24 mouse cellular contexts compared by ENCODE assay signal in genomic region chr10:90357169-90357907, GRCm38 (mm10).
DNase-seq lines count a peak whose midpoint lies in the region; ATAC-seq and TF ChIP-seq lines count a peak whose summit lies in the region.
"Had no signal": no experiment of that assay in that cellular context is flagged by ENCODE, and none has a peak within 500 bp of the region (broad histone marks: within the 10 kb centered on the region; RNA-seq: fewer than 3 reads in every experiment).

No protein-coding gene starts in this region.

- no peaks in the 10 kb centered on the region for H3K9me3 ChIP-seq in hindbrain, embryonic 13.5 days
- H3K9me3 ChIP-seq in hindbrain, embryonic 14.5 days (ENCODE audit: control insufficient read depth, low read length): no peaks in the 10 kb centered on the region
- no peaks in the 10 kb centered on the region for H3K9me3 ChIP-seq in intestine, embryonic 15.5 days
- no peaks in the 10 kb centered on the region for H3K9me3 ChIP-seq in intestine, postnatal 0 days (ENCODE audit: control insufficient read depth)
- no peaks in the 10 kb centered on the region for H3K9me3 ChIP-seq in midbrain, embryonic 11.5 days (ENCODE audit: control insufficient read depth, low read length)
- no peaks in the 10 kb centered on the region for H3K9me3 ChIP-seq in forebrain, embryonic 12.5 days
- H3K9me3 ChIP-seq: embryonic facial prominence, embryonic 10.5 days; embryonic facial prominence, embryonic 12.5 days had no signal

- WGBS in hindbrain, embryonic 13.5 days: 68% methylated on average over 1 of the region's 1 CpGs
- 64% methylated on average over 1 of the region's 1 CpGs for WGBS in hindbrain, embryonic 14.5 days
- 69% methylated on average over 1 of the region's 1 CpGs for WGBS in intestine, embryonic 15.5 days
- 48% methylated on average over 1 of the region's 1 CpGs for WGBS in intestine, postnatal 0 days
- 13% methylated on average over 1 of the region's 1 CpGs for WGBS in small intestine, adult 2 months
- WGBS in midbrain, embryonic 11.5 days: 76% methylated on average over 1 of the region's 1 CpGs
- 76% methylated on average over 1 of the region's 1 CpGs for WGBS in forebrain, embryonic 12.5 days

- H3K4me2 ChIP-seq in hindbrain, embryonic 13.5 days: no peak overlapping the region
- no peak overlapping the region for H3K4me2 ChIP-seq in hindbrain, embryonic 14.5 days (replicated peaks)
- no peak overlapping the region for H3K4me2 ChIP-seq in intestine, embryonic 15.5 days (replicated peaks)
- no peak overlapping the region for H3K4me2 ChIP-seq in intestine, postnatal 0 days (replicated peaks; ENCODE audit: low read depth)
- H3K4me2 ChIP-seq in midbrain, embryonic 11.5 days: no peak overlapping the region
- H3K4me2 ChIP-seq in forebrain, embryonic 12.5 days: no peak overlapping the region
- H3K4me2 ChIP-seq: embryonic facial prominence, embryonic 12.5 days had no signal

- no peak for ATAC-seq in hindbrain, embryonic 13.5 days (ENCODE audit: low FRiP score)
- ATAC-seq in hindbrain, embryonic 14.5 days (ENCODE audit: low FRiP score): no peak
- peak; percentile 59; the same call in 1 of the 2 replicates for ATAC-seq in intestine, embryonic 15.5 days
- ATAC-seq in intestine, postnatal 0 days: peak; percentile 51; the same call in 1 of the 2 replicates
- no peak for ATAC-seq in midbrain, embryonic 11.5 days (ENCODE audit: low FRiP score)
- no peak for ATAC-seq in forebrain, embryonic 12.5 days (ENCODE audit: low FRiP score)
- ATAC-seq: activated CD4-positive, CD25-positive, alpha-beta regulatory T cell, adult 4 months; CD4-positive, CD25-positive, alpha-beta regulatory T cell, adult 4 months; forebrain, embryonic 14.5 days; Patski had no signal

- H3K4me1 ChIP-seq in hindbrain, embryonic 13.5 days (replicated peaks): peaks cover 6% of the 10 kb centered on the region; the same call in 1 of the 2 replicates
- 0 out of 2 replicates have a peak, but pooled peaks cover 5% of the 10 kb centered on the region for H3K4me1 ChIP-seq in hindbrain, embryonic 14.5 days (replicated peaks; ENCODE audit: control insufficient read depth, insufficient read depth, low read length)
- no peaks in the 10 kb centered on the region for H3K4me1 ChIP-seq in intestine, embryonic 15.5 days (replicated peaks)
- H3K4me1 ChIP-seq in intestine, postnatal 0 days (replicated peaks; ENCODE audit: control insufficient read depth, insufficient read depth, low read length): no peaks in the 10 kb centered on the region
- H3K4me1 ChIP-seq in small intestine, adult 2 months (ENCODE audit: control insufficient read depth, insufficient read depth, insufficient read length, low read length): peaks cover 3% of the 10 kb centered on the region; the same call in 1 of the 2 replicates
- no peaks in the 10 kb centered on the region for H3K4me1 ChIP-seq in midbrain, embryonic 11.5 days (ENCODE audit: control insufficient read depth, insufficient read depth, low read length)
- no peaks in the 10 kb centered on the region for H3K4me1 ChIP-seq in forebrain, embryonic 12.5 days
- H3K4me1 ChIP-seq: embryonic facial prominence, embryonic 10.5 days; embryonic facial prominence, embryonic 12.5 days had no signal

- H3K27me3 ChIP-seq in hindbrain, embryonic 13.5 days: no peaks in the 10 kb centered on the region
- H3K27me3 ChIP-seq in hindbrain, embryonic 14.5 days (ENCODE audit: control insufficient read depth, insufficient read depth, low read length): no peaks in the 10 kb centered on the region
- no peaks in the 10 kb centered on the region for H3K27me3 ChIP-seq in intestine, embryonic 15.5 days (replicated peaks)
- no peaks in the 10 kb centered on the region for H3K27me3 ChIP-seq in intestine, postnatal 0 days (replicated peaks; ENCODE audit: control insufficient read depth, insufficient read depth, low read length)
- H3K27me3 ChIP-seq in small intestine, adult 2 months (ENCODE audit: control insufficient read depth, insufficient read depth, low read length): no peaks in the 10 kb centered on the region
- no peaks in the 10 kb centered on the region for H3K27me3 ChIP-seq in midbrain, embryonic 11.5 days (ENCODE audit: control insufficient read depth, insufficient read depth, low read length)
- no peaks in the 10 kb centered on the region for H3K27me3 ChIP-seq in forebrain, embryonic 12.5 days
- H3K27me3 ChIP-seq: CH12.LX; embryonic facial prominence, embryonic 12.5 days; Patski had no signal

- DNase-seq in hindbrain, embryonic 14.5 days (ENCODE audit: low spot score): no peak
- no peak for DNase-seq in midbrain, embryonic 11.5 days (ENCODE audit: low spot score, missing footprints)
- DNase-seq: adrenal gland, adult 8-10 months; adrenal gland, postnatal 14 days; adrenal gland, postnatal 36 days; B cell, adult 2 months; cerebellum, adult 11-12 months; cerebellum, adult 2 months; cerebellum, adult 9-10 months; cerebellum, postnatal 10 days; cerebellum, postnatal 25 days had no signal

- H3K9ac ChIP-seq in hindbrain, embryonic 13.5 days: no peak overlapping the region
- no peak overlapping the region for H3K9ac ChIP-seq in hindbrain, embryonic 14.5 days
- H3K9ac ChIP-seq in intestine, embryonic 15.5 days: no peak overlapping the region
- no peak overlapping the region for H3K9ac ChIP-seq in intestine, postnatal 0 days (ENCODE audit: low read depth, low read length)
- H3K9ac ChIP-seq in midbrain, embryonic 11.5 days (ENCODE audit: low read length): no peak overlapping the region
- no peak overlapping the region for H3K9ac ChIP-seq in forebrain, embryonic 12.5 days
- H3K9ac ChIP-seq: embryonic facial prominence, embryonic 12.5 days had no signal

- H3K27ac ChIP-seq in hindbrain, embryonic 13.5 days: peak overlapping the region; percentile 35; the same call in 1 of the 2 replicates
- H3K27ac ChIP-seq in hindbrain, embryonic 14.5 days: no peak overlapping the region
- no peak overlapping the region for H3K27ac ChIP-seq in intestine, embryonic 15.5 days
- no peak overlapping the region for H3K27ac ChIP-seq in intestine, postnatal 0 days (ENCODE audit: low read depth, low read length)
- H3K27ac ChIP-seq in small intestine, adult 2 months (ENCODE audit: insufficient read depth, low read depth, low read length): peak overlapping the region; percentile 84
- no peak overlapping the region for H3K27ac ChIP-seq in midbrain, embryonic 11.5 days (ENCODE audit: low read depth, low read length)
- H3K27ac ChIP-seq in forebrain, embryonic 12.5 days: no peak overlapping the region
- H3K27ac ChIP-seq: embryonic facial prominence, embryonic 10.5 days; embryonic facial prominence, embryonic 12.5 days had no signal

- no peak for TF ChIP-seq POLR2A in small intestine, adult 2 months (IDR thresholded peaks at IDR 0.05; ENCODE audit: low read depth, low read length)

- TF ChIP-seq CTCF in intestine, postnatal 0 days (IDR thresholded peaks at IDR 0.05; ENCODE audit: low read depth): no peak
- TF ChIP-seq CTCF in small intestine, adult 2 months (IDR thresholded peaks at IDR 0.05; ENCODE audit: extremely low read depth, insufficient read length, insufficient replicate concordance, low read depth, low read length): no peak

- no peak overlapping the region for H3K4me3 ChIP-seq in hindbrain, embryonic 13.5 days
- no peak overlapping the region for H3K4me3 ChIP-seq in hindbrain, embryonic 14.5 days (replicated peaks; ENCODE audit: low read length)
- H3K4me3 ChIP-seq in intestine, embryonic 15.5 days (replicated peaks): no peak overlapping the region
- H3K4me3 ChIP-seq in intestine, postnatal 0 days (ENCODE audit: low read depth, low read length): no peak overlapping the region
- H3K4me3 ChIP-seq in small intestine, adult 2 months (ENCODE audit: low read depth, low read length): no peak overlapping the region
- no peak overlapping the region for H3K4me3 ChIP-seq in midbrain, embryonic 11.5 days (ENCODE audit: low read depth, low read length)
- H3K4me3 ChIP-seq in forebrain, embryonic 12.5 days (replicated peaks): no peak overlapping the region
- H3K4me3 ChIP-seq: embryonic facial prominence, embryonic 10.5 days; embryonic facial prominence, embryonic 12.5 days had no signal

- H3K36me3 ChIP-seq in hindbrain, embryonic 13.5 days: no peaks in the 10 kb centered on the region
- no peaks in the 10 kb centered on the region for H3K36me3 ChIP-seq in hindbrain, embryonic 14.5 days (replicated peaks; ENCODE audit: control insufficient read depth, insufficient read depth)
- no peaks in the 10 kb centered on the region for H3K36me3 ChIP-seq in intestine, embryonic 15.5 days
- no peaks in the 10 kb centered on the region for H3K36me3 ChIP-seq in intestine, postnatal 0 days (ENCODE audit: control insufficient read depth, insufficient read depth)
- no peaks in the 10 kb centered on the region for H3K36me3 ChIP-seq in small intestine, adult 2 months (ENCODE audit: control insufficient read depth, insufficient read depth, low read length)
- no peaks in the 10 kb centered on the region for H3K36me3 ChIP-seq in midbrain, embryonic 11.5 days (ENCODE audit: control insufficient read depth, insufficient read depth, low read length)
- H3K36me3 ChIP-seq in forebrain, embryonic 12.5 days (replicated peaks): no peaks in the 10 kb centered on the region
- H3K36me3 ChIP-seq: embryonic facial prominence, embryonic 10.5 days; embryonic facial prominence, embryonic 12.5 days; G1E had no signal

Comparison
In these comparisons a context has a peak if more than half of its experiments do, and no peak if none do; other contexts are left out.
1. H3K27ac ChIP-seq: peak in hindbrain, embryonic 13.5 days (single experiment) and small intestine, adult 2 months (single experiment); none in hindbrain, embryonic 14.5 days (single experiment), intestine, embryonic 15.5 days (single experiment), intestine, postnatal 0 days (single experiment), midbrain, embryonic 11.5 days (single experiment) and forebrain, embryonic 12.5 days (single experiment).
2. ATAC-seq: peak in intestine, embryonic 15.5 days (single experiment) and intestine, postnatal 0 days (single experiment); none in hindbrain, embryonic 13.5 days (single experiment), hindbrain, embryonic 14.5 days (single experiment), midbrain, embryonic 11.5 days (single experiment) and forebrain, embryonic 12.5 days (single experiment).